Mouse (Mus musculus): ENCODE results near the gene Wdr26. TPM values are rescaled to one million over a fixed set of nuclear protein-coding genes. Genes with fewer than 3 reads are reported as not detected.

Gene Wdr26
- polyA plus RNA-seq, 1 experiment from 2014 or later, result 49.8 TPM

DNA sequence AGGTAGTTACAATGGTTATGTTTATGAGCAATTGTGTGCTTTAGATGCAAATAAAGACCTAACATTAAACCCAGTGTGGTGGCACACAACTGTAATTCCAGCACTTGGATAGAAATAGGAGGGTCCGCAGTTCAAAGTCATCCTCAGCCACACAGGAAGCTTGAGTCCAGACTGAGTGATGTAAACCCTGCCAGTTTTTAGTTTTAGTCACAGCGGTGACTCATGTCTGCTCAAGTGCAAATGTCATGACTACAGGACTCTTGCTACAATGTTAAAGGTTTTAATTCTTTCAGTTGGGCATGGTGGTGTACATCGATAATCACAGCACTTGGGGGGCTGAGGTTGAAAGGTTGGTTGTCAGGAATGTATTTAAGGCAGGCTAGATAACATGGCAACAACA is 85.9 kb downstream of the Wdr26 start:
- no peaks in the 10 kb centered on the region for H3K27me3 ChIP-seq (ENCODE audit: control insufficient read depth, insufficient read depth, low read length)
- no peak for ATAC-seq (ENCODE audit: low FRiP score)
- DNase-seq (ENCODE audit: low spot score), result no peak
- no peak overlapping the region for H3K4me3 ChIP-seq (replicated peaks; ENCODE audit: low read length)
- no peaks in the 10 kb centered on the region for H3K4me1 ChIP-seq (replicated peaks; ENCODE audit: control insufficient read depth, insufficient read depth, low read length)
- no peak overlapping the region for H3K9ac ChIP-seq
- WGBS, result 98% methylated on average over 3 of the region's 3 CpGs
- no peaks in the 10 kb centered on the region for H3K9me3 ChIP-seq (ENCODE audit: control insufficient read depth, low read length)
- no peak overlapping the region for H3K27ac ChIP-seq
- no peak overlapping the region for H3K4me2 ChIP-seq (replicated peaks)
- H3K36me3 ChIP-seq (replicated peaks; ENCODE audit: control insufficient read depth, insufficient read depth), result peaks cover 97% of the 10 kb centered on the region

DNA sequence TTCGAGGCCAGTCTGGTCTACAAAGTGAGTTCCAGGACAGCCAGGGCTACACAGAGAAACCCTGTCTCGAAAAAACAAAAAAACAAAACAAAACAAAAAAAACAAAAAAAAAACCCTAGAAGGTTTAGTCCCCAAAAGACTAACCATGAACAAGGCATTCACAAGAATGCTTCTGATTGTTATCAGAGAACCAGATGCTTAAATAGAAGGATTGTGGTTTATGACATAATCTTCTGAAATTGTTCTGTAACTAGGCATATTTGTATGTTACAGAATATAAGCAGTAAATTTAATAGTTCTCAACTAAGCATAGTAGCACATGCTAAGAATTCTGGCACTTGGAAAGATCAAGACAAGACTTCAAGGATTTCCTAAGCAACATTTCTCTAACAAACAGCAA is 87.7 kb downstream of the Wdr26 start:
- H3K27ac ChIP-seq, result no peak overlapping the region
- no peak overlapping the region for H3K4me3 ChIP-seq (replicated peaks; ENCODE audit: low read length)
- no peaks in the 10 kb centered on the region for H3K9me3 ChIP-seq (ENCODE audit: control insufficient read depth, low read length)
- peaks cover 96% of the 10 kb centered on the region for H3K36me3 ChIP-seq (replicated peaks; ENCODE audit: control insufficient read depth, insufficient read depth)
- no peaks in the 10 kb centered on the region for H3K4me1 ChIP-seq (replicated peaks; ENCODE audit: control insufficient read depth, insufficient read depth, low read length)
- H3K4me2 ChIP-seq (replicated peaks), result no peak overlapping the region
- WGBS, result 98% methylated on average over 2 of the region's 2 CpGs
- H3K27me3 ChIP-seq (ENCODE audit: control insufficient read depth, insufficient read depth, low read length), result no peaks in the 10 kb centered on the region
- ATAC-seq (ENCODE audit: low FRiP score) (no peak), DNase-seq (ENCODE audit: low spot score) (no peak)
- no peak overlapping the region for H3K9ac ChIP-seq

Other genes starting within 250 kb of the Wdr26 start
- 8.7 and 10.3 TPM in 2 replicates for gene Ephx1, start 191.1 kb downstream of the Wdr26 start, polyA plus RNA-seq (2014; fragmentation: Nextera tagmentation; extraction: Ambion mirVana)
- not detected in 2 replicates for gene 9130409I23Rik, start 160.8 kb downstream of the Wdr26 start, polyA plus RNA-seq (2014; fragmentation: Nextera tagmentation; extraction: Ambion mirVana)
- 36.4 and 39.3 TPM in 2 replicates for gene Nvl, start 67.8 kb downstream of the Wdr26 start, polyA plus RNA-seq (2014; fragmentation: Nextera tagmentation; extraction: Ambion mirVana)
- 52.7 and 53.6 TPM in 2 replicates for gene Cnih4, start 67.3 kb downstream of the Wdr26 start, polyA plus RNA-seq (2014; fragmentation: Nextera tagmentation; extraction: Ambion mirVana)
- gene Cnih3, start 140.6 kb upstream of the Wdr26 start, polyA plus RNA-seq (2014; fragmentation: Nextera tagmentation; extraction: Ambion mirVana), result 12.7 and 14.3 TPM in 2 replicates

Data from hindbrain, embryonic 14.5 days (tissue).